24 mouse cellular contexts compared by ENCODE assay signal in genomic region chr15:26816931-26817330, GRCm38 (mm10).
DNase-seq lines count a peak whose midpoint lies in the region; TF ChIP-seq lines count a peak whose summit lies in the region.
"Had no signal": no experiment of that assay in that cellular context is flagged by ENCODE, and none has a peak within 500 bp of the region (broad histone marks: within the 10 kb centered on the region; RNA-seq: fewer than 3 reads in every experiment).

No protein-coding gene starts in this region.

- no peak for TF ChIP-seq CTCF in brain, embryonic 14.5 days (IDR thresholded peaks at IDR 0.05; ENCODE audit: borderline replicate concordance, extremely low read depth, insufficient read depth, insufficient read length)

- 96% methylated on average over 1 of the region's 1 CpGs for WGBS in embryonic facial prominence, embryonic 10.5 days

- no peaks in the 10 kb centered on the region for H3K4me1 ChIP-seq in embryonic facial prominence, embryonic 10.5 days
- H3K4me1 ChIP-seq: embryonic facial prominence, embryonic 12.5 days; forebrain, embryonic 13.5 days; forebrain, embryonic 15.5 days had no signal

- no peaks in the 10 kb centered on the region for H3K27me3 ChIP-seq in embryonic facial prominence, embryonic 10.5 days (replicated peaks; ENCODE audit: low read depth, poor library complexity, severe bottlenecking)
- H3K27me3 ChIP-seq: CH12.LX; embryonic facial prominence, embryonic 12.5 days; forebrain, embryonic 13.5 days; forebrain, embryonic 15.5 days had no signal

- H3K27ac ChIP-seq in embryonic facial prominence, embryonic 10.5 days (replicated peaks) = no peak overlapping the region
- H3K27ac ChIP-seq: embryonic facial prominence, embryonic 12.5 days; forebrain, embryonic 13.5 days; forebrain, embryonic 15.5 days had no signal

- DNase-seq in heart, adult 11 months = peak; percentile 79
- DNase-seq in heart, adult 18-20 months = no peak
- DNase-seq in kidney, adult 9 months = peak; percentile 12
- DNase-seq in kidney, postnatal 10 days = no peak
- DNase-seq in ovary, postnatal 14 days (ENCODE audit: low spot score) = peak; percentile 3
- DNase-seq in ovary, postnatal 10 days (ENCODE audit: low spot score) = no peak
- peak; percentile 24 for DNase-seq in brain, embryonic 14.5 days (ENCODE audit: low read depth)
- DNase-seq in embryonic facial prominence, embryonic 10.5 days (ENCODE audit: low spot score) = no peak
- DNase-seq: adrenal gland, adult 8-10 months; adrenal gland, postnatal 14 days; adrenal gland, postnatal 36 days; B cell, adult 2 months; cerebellum, adult 11 months; cerebellum, adult 18-20 months; cerebellum, adult 8-10 months; cerebellum, adult 9-11 months; cerebellum, postnatal 14 days; cerebellum, postnatal 36 days; forebrain, postnatal 0 days had no signal

- TF ChIP-seq POLR2A in brain, embryonic 14.5 days (IDR thresholded peaks at IDR 0.05; ENCODE audit: borderline replicate concordance, extremely low read depth, insufficient read depth, insufficient read length, poor library complexity, severe bottlenecking) = no peak

- H3K9me3 ChIP-seq in embryonic facial prominence, embryonic 10.5 days = no peaks in the 10 kb centered on the region
- H3K9me3 ChIP-seq: embryonic facial prominence, embryonic 12.5 days; forebrain, embryonic 13.5 days; forebrain, embryonic 15.5 days; G1E had no signal

- no peaks in the 10 kb centered on the region for H3K36me3 ChIP-seq in embryonic facial prominence, embryonic 10.5 days (replicated peaks)
- H3K36me3 ChIP-seq: embryonic facial prominence, embryonic 12.5 days; forebrain, embryonic 15.5 days; G1E had no signal

- no peak overlapping the region for H3K4me3 ChIP-seq in embryonic facial prominence, embryonic 10.5 days
- H3K4me3 ChIP-seq: embryonic facial prominence, embryonic 12.5 days; forebrain, embryonic 13.5 days; forebrain, embryonic 15.5 days had no signal

Comparison
In these comparisons a context has a peak if more than half of its experiments do, and no peak if none do; other contexts are left out.
1. DNase-seq: peak in heart, adult 11 months (single experiment), kidney, adult 9 months (single experiment), ovary, postnatal 14 days (single experiment) and brain, embryonic 14.5 days (single experiment); none in heart, adult 18-20 months (0 of 2), kidney, postnatal 10 days (single experiment), ovary, postnatal 10 days (single experiment) and embryonic facial prominence, embryonic 10.5 days (single experiment).